7 mouse cellular contexts compared by ENCODE assay signal in genomic region chr9:73557805-73558204, GRCm38 (mm10).
DNase-seq lines count a peak whose midpoint lies in the region; ATAC-seq and TF ChIP-seq lines count a peak whose summit lies in the region.

No protein-coding gene starts in this region.

- ATAC-seq in neural tube, embryonic 15.5 days (ENCODE audit: low FRiP score) = no peak

- WGBS in neural tube, embryonic 15.5 days = 55% methylated on average over 2 of the region's 2 CpGs

- no peak overlapping the region for H3K27ac ChIP-seq in neural tube, embryonic 15.5 days (replicated peaks)
- H3K27ac ChIP-seq in testis, adult 2 months (ENCODE audit: control insufficient read depth, insufficient read depth, low read depth, low read length) = no peak overlapping the region

- no peaks in the 10 kb centered on the region for H3K27me3 ChIP-seq in neural tube, embryonic 15.5 days (replicated peaks)
- no peaks in the 10 kb centered on the region for H3K27me3 ChIP-seq in testis, adult 2 months (ENCODE audit: control insufficient read depth, insufficient read depth, low read length)

- no peaks in the 10 kb centered on the region for H3K36me3 ChIP-seq in neural tube, embryonic 15.5 days
- H3K36me3 ChIP-seq in testis, adult 2 months (ENCODE audit: control insufficient read depth, insufficient read depth, low read length) = no peaks in the 10 kb centered on the region

- no peaks in the 10 kb centered on the region; the same call in 1 of the 2 replicates for H3K4me1 ChIP-seq in neural tube, embryonic 15.5 days
- H3K4me1 ChIP-seq in testis, adult 2 months (ENCODE audit: control insufficient read depth, insufficient read depth, low read length) = peaks cover under 1% of the 10 kb centered on the region

- DNase-seq in neural tube, embryonic 10.5 days (ENCODE audit: extremely low spot score, low spot score) = peak; percentile 60
- DNase-seq in adrenal gland, postnatal 36 days = peak; percentile 73 to 74
- peak; percentile 9 for DNase-seq in embryo, embryonic 11.5 days (ENCODE audit: low read depth, low spot score)
- DNase-seq in layer of hippocampus, adult 11-12 months (ENCODE audit: low spot score) = peak; percentile 59
- peak; percentile 69 for DNase-seq in lung, postnatal 36 days

- H3K4me2 ChIP-seq in neural tube, embryonic 15.5 days = no peak overlapping the region

- no peak overlapping the region for H3K9ac ChIP-seq in neural tube, embryonic 15.5 days (replicated peaks)

- TF ChIP-seq POLR2A in testis, adult 2 months (IDR thresholded peaks at IDR 0.05; ENCODE audit: control insufficient read depth, low read depth, low read length) = no peak

- H3K4me3 ChIP-seq in neural tube, embryonic 15.5 days (replicated peaks) = no peak overlapping the region
- H3K4me3 ChIP-seq in testis, adult 2 months (ENCODE audit: control insufficient read depth, low read depth, low read length) = no peak overlapping the region

- H3K9me3 ChIP-seq in neural tube, embryonic 15.5 days (replicated peaks) = no peaks in the 10 kb centered on the region

- TF ChIP-seq CTCF in testis, adult 2 months (IDR thresholded peaks at IDR 0.05; ENCODE audit: control insufficient read depth, insufficient read depth, insufficient replicate concordance, low read depth, low read length) = peak; percentile 82; the same call in 1 of the 2 replicates

Comparison
In these comparisons a context has a peak if more than half of its experiments do, and no peak if none do; other contexts are left out.
1. DNase-seq: peak in every context shown above with its lines; median percentile 74 in adrenal gland, postnatal 36 days; 69 in lung, postnatal 36 days; 60 in neural tube, embryonic 10.5 days; 59 in layer of hippocampus, adult 11-12 months; 9 in embryo, embryonic 11.5 days.